In the genomic region with DNA sequence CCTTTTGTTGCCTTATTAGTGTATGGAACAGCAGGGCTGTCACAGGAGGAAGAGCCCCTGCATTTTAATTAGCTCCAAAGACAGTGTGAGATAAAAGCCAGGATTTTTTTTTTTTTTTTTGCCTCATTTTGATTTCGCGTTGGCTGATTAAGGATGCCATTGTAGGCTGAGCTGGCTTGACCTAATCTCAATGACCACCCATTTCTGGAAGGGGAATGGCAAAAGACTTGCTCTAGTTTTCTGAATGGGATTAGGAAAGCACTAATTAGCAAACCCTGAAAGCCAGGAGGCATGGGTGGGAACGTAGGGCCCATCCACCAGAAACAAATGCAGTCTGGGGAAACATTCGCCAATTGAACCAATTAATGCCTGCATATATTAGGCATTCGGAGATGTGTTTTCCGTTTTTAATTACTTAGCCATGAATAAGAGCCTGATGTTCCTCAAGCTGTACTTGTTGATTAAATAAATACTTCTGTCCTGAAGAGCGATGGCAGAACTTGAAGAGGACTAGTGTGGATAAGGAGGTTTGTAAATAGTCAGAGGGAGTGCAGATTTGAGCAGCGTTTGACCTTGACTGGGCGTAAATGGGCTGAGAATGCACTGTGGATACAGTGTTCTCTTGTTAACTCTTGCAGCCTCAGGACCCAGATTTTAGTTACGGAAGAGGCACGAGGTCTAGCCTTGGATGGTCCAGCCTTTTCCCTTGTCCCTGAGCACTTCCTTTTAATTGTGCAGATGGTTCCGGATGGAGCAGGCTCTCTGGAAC, we compare ENCODE assay signal across 13 mouse cellular contexts.
DNase-seq lines count a peak whose midpoint lies in the region; ATAC-seq lines count a peak whose summit lies in the region.
"Had no signal": no experiment of that assay in that cellular context is flagged by ENCODE, and none has a peak within 500 bp of the region (broad histone marks: within the 10 kb centered on the region; RNA-seq: fewer than 3 reads in every experiment).

No protein-coding gene starts in this region.

- H3K4me3 ChIP-seq in forebrain, embryonic 13.5 days = no peak overlapping the region
- H3K4me3 ChIP-seq: heart, embryonic 15.5 days; limb, embryonic 12.5 days had no signal

- peak; percentile 17 for DNase-seq in right cerebral cortex, adult 18-20 months
- no peak for DNase-seq in right cerebral cortex, postnatal 14 days
- peak; percentile 33 to 38 for DNase-seq in layer of hippocampus, postnatal 10 days (ENCODE audit: low spot score in 2 of 2)
- peak; percentile 94 for DNase-seq in retina, postnatal 1 day
- DNase-seq in adrenal gland, postnatal 36 days = no peak
- no peak for DNase-seq in yolk sac, embryonic 10.5 days (ENCODE audit: low spot score)
- DNase-seq: adrenal gland, postnatal 25 days; cerebellum, postnatal 14 days; kidney, adult 9 months had no signal

- H3K9me3 ChIP-seq in forebrain, embryonic 13.5 days (replicated peaks) = no peaks in the 10 kb centered on the region
- H3K9me3 ChIP-seq: heart, embryonic 15.5 days; limb, embryonic 12.5 days had no signal

- ATAC-seq in forebrain, embryonic 13.5 days = peak; percentile 93
- no peak for ATAC-seq in inflammation-experienced regulatory T-cells, adult 6 months

- H3K27ac ChIP-seq in forebrain, embryonic 13.5 days = peak overlapping the region; percentile 63
- H3K27ac ChIP-seq: heart, embryonic 15.5 days; limb, embryonic 12.5 days had no signal

- H3K36me3 ChIP-seq in forebrain, embryonic 13.5 days (ENCODE audit: poor library complexity, severe bottlenecking) = no peaks in the 10 kb centered on the region
- H3K36me3 ChIP-seq: heart, embryonic 15.5 days; limb, embryonic 12.5 days had no signal

- H3K9ac ChIP-seq in forebrain, embryonic 13.5 days = no peak overlapping the region
- H3K9ac ChIP-seq: heart, embryonic 15.5 days; limb, embryonic 12.5 days had no signal

- 6% methylated on average over 12 of the region's 12 CpGs for WGBS in forebrain, embryonic 13.5 days

- H3K4me2 ChIP-seq in forebrain, embryonic 13.5 days = peak overlapping the region; percentile 30
- H3K4me2 ChIP-seq: heart, embryonic 15.5 days; limb, embryonic 12.5 days had no signal

- peaks cover 32% of the 10 kb centered on the region for H3K4me1 ChIP-seq in forebrain, embryonic 13.5 days

- H3K27me3 ChIP-seq in forebrain, embryonic 13.5 days = peaks cover 77% of the 10 kb centered on the region
- H3K27me3 ChIP-seq: heart, embryonic 15.5 days; limb, embryonic 12.5 days had no signal

Comparison
In these comparisons a context has a peak if more than half of its experiments do, and no peak if none do; other contexts are left out.
1. DNase-seq: peak in right cerebral cortex, adult 18-20 months (single experiment), layer of hippocampus, postnatal 10 days (2 of 2) and retina, postnatal 1 day (single experiment); none in right cerebral cortex, postnatal 14 days (single experiment), adrenal gland, postnatal 36 days (0 of 2) and yolk sac, embryonic 10.5 days (single experiment).